Mouse (Mus musculus) induced T-regulatory cell, adult 2 months (primary cell): ENCODE data around the gene Nfib.

Experiments
- DNase-seq: peaks from one replicate; pipeline ENCODE4 v3.0.0-alpha.2; 2012; ENCODE audit warnings: low read depth

The Nfib gene

DNA sequence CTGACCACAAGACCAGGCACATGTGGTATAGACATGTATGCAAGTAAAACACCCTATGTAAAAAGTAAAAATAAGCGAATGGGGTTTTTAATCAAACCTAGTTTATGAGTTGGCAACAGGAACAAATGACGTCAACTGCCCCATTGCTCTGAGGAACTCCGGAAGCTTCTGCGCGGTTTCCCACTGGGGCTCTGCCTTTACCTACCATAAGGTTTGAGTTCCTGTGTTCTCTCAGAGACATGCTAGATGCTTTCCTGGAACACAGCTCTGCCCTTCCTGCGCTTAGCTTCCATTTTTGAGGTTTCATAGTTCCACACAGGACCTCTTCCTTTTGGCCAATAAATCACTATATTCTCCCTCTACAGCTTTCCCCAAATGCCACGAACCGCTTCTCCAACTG, 273.7 kb downstream of the Nfib start:
- no peak for DNase-seq

DNA sequence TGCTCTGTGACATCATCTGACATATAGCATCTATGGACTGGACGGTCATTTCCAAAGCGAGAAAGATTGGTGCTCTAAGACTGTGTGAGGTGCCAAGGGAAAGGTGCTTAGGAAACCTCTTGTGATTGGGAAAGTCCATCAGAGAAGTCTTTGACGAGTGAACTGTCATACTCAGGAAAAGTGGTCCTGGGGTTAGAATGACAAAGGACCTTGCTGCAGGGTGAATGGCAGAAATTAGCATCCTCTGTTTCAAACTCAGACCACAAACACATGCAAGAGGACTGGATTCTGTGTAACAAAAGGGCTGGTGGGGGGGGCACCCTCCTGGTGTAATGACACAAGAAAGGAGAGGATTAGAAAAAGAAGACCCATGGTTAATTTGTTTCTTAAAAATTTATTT, 274.7 kb downstream of the Nfib start:
- DNase-seq, result no peak

DNA sequence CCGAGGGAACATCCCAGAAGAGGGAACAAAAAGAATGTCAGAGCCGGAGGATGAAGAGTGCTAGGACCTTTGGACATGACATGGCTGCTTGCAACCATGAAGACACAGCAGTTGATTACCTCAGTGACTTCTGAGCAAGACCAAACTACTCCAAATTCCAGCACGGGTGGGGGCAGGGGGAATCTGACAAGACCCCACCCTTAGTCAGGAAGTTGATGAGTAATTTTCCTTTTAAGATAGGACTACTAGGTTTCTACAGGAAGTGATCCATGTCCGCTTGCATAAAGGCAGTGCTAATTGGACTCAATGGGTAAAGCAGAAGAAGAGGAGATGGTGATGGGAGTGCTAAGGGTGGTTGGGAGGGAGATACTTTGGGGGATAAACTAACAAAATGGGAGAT, 279.3 kb downstream of the Nfib start:
- DNase-seq, result no peak

DNA sequence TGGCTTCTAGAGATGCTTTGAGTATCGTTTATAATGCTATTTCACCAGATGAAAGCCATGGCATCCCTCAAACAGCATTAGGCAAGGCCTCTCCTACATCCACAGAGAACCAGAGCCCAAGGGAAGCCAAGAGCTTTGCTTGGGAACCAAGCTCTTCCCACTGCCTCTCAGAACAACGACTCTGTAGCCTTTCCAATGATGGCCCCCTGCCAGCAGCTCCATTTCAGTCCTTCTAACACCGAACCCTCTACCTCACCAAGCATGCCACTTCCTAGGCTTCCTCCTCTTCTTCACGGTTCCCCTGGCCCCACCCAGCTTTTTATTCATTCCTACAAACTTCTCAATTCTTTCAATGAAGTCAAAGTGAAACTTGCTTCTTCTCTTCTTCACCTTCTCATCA, 287.3 kb downstream of the Nfib start:
- DNase-seq, result no peak

DNA sequence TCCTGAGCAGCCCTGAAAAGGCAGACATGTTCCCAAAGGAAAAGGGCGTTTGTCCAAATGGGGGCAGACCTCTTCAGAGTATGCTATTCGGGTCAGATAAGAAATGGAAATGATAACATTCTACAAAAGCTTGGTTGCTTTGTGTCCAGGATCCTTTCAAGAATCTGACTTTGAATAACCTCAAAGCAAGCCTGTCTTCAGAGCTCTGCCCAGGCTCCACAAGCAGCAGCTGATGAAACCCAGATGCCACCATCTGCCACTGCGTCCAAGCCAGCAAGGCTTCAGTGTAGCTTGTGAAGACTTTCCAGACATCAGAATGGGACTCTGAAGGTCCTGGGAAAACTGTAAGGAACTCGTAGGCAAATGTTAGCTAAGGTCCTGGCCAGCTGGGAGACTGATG, 289.7 kb downstream of the Nfib start:
- no peak for DNase-seq

DNA sequence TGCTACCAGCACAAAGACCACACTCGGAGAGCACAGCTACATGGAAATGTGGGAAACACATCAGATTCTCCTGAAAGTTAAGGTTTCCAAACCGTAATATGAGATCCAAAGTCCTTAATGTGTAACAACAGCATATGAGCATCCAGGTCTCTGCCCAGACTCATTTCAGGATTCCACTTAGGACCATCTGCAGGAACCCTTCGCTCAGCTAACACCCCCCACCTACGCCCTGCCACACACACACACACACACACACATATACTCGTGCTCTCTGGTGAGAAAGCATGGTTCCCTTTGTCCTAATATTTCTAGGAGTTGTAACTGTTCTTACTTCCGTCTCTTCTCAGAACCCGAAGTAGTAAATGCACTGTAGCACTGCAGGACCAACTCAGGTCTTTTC, 292.9 kb downstream of the Nfib start:
- no peak for DNase-seq

DNA sequence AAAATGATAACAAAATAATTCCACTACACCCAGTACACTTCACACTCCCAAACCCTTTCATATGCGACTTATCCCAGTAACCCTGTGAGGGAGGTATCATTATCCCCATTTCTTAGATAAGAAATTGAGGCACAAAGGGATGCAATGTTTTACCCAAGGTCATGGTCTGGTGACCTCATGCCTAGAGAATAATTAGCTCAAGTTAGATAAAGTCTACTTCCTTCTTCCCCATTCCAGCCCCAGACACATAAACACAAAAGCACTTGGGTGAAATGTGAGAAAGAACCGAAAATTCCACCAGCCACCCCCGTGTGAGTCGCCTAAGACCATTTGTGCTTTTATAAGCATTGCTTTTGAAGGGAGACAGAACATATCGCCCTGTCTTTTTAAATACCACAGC, 293.6 kb downstream of the Nfib start:
- DNase-seq, result no peak

DNA sequence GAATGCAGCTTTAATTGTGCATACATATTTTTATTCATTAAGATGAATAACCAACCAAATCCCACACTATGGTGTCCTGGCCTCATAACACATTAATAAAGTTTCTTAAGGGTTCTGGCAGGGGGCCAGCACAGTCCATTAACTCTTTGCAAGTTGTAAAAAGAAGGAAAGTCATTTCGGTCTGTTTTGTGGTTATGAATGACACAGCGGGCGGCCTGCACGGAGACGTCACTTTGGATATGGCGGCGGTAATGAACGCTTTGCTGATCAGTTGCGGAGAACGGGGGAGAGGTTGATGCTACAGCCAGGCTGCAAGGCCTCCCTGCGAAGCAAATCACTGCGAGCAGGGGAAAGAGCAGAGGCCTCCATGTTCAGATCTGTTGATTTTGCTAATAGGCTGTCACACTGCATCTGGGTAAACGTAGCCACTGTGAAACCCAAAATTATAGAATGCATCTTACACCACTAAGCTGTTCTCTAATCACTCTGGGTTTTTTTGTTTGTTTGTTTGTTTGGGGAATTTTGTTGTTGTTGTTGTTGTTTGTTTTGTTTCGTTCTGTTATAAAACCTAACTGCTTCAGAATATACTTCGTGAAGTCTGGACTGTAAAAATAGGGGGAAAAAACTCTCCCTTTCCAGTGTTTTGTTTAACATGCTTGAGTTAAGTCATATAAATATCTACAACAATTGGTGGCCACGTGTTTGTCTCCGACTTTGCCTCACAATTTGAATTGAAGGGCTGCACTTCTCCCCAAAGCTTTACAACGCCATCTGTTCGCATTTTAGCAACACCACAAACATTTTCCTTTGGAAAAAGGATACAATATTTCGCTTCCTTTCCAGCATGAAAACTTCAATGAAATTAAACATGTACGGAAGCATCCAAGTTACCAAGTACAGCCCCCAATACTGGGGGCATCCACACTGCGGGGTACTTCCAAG, 296.8 kb downstream of the Nfib start:
- DNase-seq, result no peak

DNA sequence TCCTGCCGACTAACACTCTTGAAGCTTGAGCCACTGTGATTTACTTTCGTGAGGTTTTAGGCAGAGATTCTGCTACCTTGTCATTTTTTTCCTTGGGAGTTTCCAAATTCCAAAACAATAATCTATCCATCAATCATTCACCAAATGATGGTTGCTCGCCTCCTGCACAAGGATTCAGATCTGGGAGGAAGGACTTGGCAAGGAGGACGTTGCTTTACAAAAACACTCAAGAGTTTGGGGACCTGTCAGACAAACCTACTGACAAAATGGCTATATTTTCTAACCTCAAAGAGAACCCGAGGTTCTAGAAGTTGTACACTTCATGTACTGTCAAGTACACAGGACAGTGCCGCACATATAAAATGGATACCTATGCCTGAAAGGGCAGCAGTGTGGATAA, 299.0 kb downstream of the Nfib start:
- no peak for DNase-seq

DNA sequence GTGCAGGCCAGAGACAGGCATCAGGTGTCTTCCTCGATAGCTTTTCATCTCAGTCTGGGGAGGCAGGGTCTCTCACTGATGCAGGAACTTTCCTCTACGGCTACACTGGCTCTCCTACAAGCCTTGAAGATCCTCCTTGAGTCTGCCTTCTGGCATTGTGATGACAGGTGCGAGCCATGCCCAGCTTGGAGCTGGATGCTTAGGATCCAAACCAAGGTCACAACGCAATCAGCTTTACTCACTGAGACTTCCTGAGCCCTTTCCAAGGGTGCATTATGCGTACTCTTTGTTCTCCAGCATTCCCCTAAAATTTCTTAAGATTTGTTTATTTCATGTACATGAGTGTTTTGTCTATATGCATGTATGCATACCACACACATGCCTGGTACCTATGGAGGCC, 299.8 kb downstream of the Nfib start:
- no peak for DNase-seq

DNA sequence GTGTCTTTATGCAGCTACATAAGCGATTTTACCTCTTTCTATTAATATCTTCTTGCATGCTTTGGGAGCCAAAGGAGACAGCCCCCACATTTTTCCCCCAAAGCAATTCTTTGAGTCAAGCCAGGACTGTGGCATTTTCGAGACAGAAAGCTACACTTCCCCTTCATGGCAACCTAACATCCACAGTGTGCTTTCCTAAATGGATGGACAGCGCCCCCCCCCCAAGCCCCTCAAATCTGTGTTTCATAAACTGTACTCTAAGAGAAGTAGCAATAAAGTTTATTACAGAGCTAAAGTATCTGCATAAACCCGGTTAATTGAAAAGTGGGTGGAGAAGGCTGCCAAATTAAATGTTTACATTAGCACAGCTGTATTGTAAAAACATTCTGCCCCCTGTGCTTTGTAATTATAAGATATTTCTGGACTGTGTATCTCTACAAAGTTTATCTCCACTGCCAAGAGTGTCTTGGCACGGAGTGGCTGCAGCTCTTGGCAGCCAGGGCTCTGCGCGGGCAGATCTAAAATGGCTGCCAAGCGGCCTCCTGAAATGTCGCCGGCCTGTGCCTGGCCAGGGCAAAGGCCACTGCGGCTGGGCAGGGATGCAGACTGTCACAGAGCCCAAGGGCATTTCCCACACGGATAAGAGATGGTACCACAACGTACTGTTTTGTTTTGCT, 301.4 kb downstream of the Nfib start:
- DNase-seq, result no peak

DNA sequence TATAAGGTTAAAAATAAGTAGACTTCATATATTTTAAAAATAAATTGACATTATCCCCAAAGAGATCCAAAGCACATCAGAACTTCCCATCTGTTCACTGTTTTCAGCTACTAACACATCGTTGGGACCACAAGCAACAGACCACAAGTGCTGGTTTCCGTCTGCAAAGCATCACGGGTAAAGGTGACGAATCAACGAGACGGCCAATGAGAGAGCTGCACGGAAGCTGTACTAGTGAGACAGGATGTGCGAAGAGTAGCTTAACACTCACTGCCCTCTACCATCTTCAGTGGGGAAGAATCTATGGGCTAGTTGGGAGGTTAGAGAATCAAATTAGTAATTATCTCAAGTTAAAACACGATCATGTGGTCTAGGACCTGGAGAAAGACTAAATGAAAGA, 302.9 kb downstream of the Nfib start:
- no peak for DNase-seq

DNA sequence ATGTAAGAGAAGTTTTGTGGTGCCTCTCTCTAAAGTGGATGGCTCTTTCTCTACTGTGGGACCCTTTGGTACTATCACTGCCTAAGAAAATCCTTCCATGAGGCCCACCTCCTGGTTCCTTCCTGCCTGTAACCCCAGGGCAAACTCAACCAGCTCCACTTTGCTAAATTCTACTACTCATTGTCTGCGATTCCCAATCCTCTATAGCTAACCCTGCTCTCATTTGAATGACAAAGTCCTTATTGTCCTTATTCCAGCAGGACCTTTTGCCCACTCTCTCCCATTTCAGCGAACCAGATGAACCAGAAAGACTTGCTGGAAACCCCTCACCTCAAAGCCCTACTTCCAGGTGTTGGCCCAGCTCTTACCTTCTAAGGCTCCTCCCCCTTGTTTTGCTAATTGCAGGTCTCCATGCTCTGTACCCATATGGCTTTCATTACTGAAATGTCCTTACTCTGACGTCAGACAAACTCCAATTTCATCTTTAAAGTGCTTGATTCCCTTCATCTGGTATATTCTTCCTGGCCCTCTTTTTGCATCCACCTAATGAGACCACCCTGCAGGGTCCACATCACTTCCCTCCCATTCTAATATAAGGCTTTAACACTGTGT, 304.0 kb downstream of the Nfib start:
- no peak for DNase-seq

DNA sequence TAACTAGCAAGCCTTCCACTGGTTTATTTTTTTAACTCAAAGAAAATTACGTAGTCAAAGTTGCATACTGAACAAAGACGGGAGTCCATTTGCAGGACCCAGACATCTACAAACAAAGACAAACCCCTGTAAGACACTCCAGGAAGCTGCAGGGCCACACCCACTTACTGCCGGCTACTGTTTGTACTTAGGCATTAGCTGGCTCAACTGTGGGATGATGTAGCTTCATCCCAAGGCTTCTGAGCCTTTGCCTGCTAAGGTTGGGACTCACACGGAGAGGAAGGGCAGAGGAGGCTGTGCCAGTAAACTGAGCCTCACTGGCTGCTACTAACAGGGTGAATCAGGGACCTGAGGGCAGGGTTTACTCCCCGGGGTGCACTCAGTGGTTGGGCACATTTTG, 305.0 kb downstream of the Nfib start:
- DNase-seq, result no peak

DNA sequence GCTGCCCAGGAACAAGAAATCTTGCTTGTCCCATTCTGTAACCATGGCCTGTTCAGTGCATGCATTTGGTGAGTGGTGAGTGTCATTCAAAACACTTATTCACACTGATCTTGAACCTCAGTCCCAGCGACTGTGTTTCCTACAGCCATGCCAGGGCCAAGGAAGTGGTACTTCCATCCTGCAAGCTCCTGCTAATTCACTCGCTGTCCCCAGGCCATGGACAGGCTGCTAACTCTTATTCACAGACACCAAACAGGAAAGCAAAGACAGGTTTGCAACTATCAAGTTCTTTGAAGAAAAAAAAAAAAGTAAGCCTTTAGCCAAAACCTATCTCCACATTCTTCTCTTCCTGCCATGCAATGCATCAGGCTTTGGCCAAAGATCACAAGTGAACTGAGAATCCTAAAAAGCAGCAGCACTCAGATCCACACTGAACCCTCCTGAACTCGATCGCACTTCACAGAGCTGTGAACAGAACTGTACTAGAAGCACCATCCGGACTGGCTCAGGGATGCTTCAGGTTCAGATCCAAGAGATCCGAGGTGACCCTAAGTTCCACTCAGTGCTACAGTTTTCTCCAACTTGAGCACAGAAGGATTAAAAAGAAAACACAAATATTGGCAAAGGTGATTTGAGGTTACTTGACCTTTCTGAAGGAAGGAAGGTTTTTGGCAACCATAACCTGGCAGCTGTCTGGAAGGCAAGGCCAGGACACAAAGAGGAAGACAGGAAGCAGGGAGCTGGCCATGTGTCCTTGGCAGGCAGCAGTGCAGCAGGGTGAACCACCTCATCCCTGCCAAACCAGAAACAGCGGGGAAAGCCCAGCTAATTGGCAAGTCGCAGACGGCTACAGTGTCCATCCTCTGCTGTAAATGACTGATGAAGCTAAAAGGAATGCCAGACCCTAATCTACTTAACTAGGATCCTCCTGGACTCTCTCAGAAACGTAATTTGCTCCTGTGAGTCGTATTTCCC, 305.9 kb downstream of the Nfib start:
- DNase-seq, result no peak

DNA sequence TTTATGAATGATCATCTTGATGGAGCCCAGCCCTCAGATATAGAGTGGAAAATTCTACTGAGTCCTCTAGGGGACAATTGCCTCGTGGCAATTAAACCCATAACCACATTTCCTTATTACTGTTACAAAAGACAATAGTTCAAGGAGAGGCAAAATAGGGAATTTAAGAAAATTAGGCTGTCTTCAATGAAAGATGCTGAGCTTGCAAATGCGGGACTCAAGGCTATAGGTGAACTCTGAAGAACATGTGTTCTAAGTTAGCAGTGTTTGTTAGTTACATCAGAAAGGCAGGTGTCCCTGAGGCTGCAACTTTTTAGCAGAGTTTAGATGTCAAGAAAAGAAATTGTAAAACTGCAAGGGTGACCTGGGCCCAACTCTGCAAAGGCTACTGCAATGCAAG, 307.3 kb downstream of the Nfib start:
- DNase-seq, result no peak

DNA sequence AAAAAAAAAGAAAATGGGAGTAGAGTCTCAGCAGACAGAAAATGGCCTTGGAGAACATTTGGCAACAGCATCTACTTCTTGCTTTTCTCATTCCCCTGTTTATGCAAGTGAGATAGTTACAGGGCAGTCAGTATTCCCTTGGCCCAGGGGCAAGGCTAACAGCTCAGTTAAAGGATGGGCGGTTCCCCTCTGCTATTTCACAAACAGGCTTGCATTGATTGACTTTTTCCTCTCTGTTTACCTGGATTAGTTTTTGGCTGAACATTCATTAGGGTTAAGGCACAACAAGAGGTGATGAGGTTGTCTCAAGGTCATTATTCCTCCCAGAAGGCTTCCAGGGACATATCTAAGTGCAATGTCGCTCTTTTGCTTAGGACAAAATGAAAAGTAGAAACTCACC, 308.7 kb downstream of the Nfib start:
- DNase-seq, result no peak

DNA sequence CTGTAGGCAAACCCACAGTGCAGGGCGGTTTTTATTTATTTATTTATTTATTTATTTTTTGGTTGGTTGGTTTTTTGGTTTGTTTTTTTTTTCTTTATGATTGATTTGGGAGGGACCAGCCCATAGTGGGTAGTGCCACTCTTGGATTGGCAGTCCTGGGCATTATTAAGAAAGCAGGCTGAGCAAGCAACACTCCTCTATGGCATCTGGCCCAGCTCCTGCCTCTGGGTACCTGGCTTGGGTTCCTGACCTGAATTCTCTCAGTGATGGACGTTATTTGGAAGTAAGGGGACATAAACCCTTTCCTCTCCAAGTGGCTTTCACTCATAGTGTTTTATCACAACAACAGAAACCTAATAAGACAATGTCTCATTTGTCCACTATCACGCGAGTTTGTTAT, 309.5 kb downstream of the Nfib start:
- DNase-seq, result no peak

DNA sequence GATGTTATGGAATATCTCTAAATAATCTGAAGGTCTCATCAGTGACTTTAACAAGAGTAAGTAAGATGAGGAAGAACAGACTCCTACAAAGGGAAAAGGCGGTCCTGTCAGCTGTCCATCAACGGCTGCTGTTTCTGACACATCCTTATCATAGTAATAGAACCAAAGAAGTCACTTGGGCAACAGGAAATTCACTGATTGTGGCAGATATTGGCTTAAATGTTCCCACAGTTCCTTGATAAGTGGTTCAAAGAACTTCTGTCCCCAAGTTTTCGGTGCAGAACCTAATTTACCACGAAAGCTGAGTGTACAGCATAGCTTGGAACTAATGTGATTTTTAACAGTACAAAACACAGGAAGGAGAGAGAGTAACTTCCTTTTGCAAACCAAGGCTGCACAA, 311.2 kb downstream of the Nfib start:
- DNase-seq, result no peak

DNA sequence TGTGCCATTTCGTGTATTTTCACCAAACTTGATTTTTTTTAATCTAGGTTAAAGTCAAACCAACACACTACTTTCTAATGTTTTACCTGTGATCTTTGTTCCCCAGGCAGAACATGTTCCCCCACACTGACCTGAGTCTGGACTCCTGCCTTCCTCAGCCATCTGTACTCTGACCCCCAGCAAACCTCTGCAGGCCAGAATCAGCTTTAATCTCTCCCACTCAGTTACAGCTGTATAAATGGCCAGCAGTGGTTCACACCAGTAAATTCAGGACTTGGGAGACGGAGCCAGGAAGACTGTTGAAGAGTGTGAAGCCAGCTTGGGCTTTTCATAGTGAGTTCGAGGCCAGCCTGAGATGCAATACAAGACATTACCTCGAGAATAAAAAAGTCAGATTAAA, 312.5 kb downstream of the Nfib start:
- DNase-seq, result no peak

DNA sequence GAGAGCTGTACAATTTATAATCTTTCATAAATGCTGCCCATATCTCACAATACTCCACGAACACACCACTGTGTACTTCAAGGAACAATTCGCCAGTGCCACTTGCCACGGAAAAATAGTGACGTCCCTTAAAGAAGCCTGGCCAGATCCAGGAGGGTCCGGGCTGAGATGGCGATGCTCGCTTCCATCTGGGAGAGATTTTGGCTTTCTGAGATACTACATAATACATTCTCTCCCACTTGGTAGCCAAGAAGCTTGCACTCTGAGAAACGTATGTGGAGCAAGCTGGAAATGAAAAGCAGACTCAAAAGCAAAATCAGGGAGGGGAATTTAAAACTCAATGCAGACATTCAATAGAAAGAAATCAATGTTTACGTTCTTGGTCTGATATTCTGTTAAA, 313.1 kb downstream of the Nfib start:
- no peak for DNase-seq
